Mouse (Mus musculus) R1 (cell line): Measurements from ENCODE around the gene Sgcg.

Source experiments
- DNase-seq: peaks from one replicate; pipeline ENCODE4 v3.0.0-alpha.2; 2018; ENCODE audit warnings: low read depth, low spot score

Sgcg gene

DNA sequence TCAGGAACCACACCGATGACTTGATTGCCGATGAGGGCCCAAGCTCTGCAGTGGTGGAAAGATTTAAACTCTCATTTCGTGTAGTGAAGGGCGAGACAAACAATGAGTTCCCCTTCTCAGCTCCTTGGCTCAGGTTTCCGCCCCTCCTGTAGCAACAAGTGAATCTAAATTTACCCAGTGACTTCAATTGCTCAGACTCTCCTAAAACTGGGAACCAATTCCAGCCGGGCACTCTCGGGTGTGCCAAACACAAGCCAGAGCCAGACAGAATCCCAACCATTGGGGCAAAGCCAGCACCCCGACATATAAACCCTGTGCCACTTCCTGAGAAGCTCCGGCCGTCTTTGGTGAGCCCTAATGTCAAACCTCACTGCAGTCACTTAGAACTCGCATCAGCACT is at the start of gene Sgcg:
TSS of gene Sgcg (minus strand) at position 139 of the 400 bp plus-strand sequence.
- DNase-seq = no peak

DNA sequence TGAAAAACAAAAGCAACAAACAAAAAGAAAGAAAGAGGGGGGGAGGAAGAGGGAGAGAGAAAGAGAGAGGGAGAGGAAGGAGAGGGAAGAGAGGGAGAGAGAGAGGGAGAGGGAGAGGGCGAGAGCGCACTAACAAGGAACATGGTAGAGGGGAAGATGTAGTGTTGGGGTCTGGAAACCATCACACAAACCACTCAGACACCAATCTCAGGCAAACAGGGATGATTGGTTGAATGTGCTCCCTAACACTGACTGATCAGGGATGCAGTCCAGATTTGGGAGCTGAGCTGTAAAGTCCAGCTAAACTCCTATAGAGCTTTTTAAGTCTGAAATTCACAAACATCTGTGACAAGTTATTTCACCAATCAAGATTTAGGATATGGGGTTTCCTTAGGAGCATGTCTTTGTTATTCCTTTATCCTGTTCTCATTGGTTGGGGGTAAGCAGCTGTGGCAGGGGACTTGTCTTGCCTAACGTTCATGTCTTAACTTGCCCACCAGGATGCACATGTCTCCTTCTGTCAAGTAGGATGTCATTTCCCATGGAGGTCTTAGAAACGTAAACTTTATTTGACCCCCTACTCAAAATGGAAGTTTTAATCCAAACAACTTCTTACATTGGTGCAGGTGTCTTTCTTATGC is 45.8 kb upstream of the Sgcg start:
- no peak for DNase-seq

DNA sequence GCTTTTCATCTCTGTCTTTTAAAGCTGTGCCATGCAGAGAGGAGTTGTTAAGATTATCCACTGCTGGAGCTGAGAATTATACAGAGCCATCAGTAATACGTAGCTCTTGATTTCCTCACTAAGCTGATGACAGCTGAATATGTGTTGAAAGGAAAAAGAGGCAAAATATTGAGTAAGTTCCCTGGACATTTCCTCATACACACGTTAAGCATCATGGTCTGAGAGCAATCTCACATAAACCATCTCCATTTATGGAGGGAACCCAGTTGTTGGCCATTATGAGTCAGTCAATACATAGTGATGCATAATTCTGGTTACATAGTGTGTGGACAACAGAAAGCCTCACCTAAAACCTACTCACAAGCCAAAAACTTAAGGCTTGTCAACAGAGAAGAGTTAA is 44.1 kb upstream of the Sgcg start:
- DNase-seq = no peak

DNA sequence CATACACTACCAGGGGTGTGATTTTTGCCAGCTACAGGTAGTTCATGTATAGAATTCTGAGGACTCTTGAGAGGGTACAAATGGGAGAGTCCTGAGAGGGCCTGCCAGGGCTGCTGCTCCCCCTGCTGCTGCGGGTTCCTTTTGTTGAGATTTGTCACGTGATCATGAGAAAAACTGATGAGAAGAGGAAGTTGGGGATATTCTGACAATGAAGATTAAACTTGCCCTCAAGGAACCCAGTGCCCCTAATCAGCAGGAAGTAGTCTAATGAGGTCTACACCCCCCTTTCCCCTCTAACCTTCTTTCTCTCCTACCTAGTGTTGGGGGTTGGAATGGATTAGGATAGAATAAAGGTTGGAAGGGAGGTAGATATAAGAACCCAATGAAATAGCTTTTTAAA is 43.0 kb upstream of the Sgcg start:
- no peak for DNase-seq

DNA sequence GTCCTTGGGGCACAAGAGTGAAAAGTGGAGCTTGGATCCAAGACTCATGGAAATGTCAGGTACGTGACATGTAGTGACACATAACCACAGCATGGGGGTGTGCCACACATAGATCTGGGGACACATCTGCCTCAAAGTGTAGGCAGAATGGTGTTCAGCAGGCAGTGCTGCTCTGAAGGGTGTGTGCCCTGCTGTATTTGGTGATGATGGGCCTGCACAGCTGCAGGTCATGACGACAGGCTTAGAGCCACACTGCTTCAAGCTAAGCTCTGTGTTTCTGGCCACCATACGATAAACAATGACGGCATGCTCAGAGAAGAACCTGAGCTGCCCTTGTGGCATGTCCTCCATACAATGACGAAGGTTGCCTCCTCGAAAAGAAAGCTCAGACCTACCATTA is 41.5 kb upstream of the Sgcg start:
- DNase-seq = no peak

DNA sequence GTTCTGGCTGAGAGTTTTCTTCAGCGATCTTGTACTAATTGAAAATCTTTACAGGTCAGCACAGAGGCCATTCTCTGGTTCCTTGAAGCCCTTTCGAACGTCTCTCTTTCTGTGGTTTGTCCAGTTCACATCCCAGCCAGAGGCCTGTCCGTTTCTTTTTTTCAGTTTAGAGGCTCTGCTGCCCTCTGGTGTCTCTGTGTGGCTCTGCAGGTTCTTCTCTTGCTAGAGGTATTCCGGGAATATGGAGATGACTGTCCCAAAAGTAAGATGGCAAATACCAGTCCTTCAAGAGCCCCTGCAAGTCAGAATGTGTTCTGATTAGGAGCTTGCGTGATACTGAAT is 36.4 kb upstream of the Sgcg start:
- DNase-seq = peak; percentile 81

DNA sequence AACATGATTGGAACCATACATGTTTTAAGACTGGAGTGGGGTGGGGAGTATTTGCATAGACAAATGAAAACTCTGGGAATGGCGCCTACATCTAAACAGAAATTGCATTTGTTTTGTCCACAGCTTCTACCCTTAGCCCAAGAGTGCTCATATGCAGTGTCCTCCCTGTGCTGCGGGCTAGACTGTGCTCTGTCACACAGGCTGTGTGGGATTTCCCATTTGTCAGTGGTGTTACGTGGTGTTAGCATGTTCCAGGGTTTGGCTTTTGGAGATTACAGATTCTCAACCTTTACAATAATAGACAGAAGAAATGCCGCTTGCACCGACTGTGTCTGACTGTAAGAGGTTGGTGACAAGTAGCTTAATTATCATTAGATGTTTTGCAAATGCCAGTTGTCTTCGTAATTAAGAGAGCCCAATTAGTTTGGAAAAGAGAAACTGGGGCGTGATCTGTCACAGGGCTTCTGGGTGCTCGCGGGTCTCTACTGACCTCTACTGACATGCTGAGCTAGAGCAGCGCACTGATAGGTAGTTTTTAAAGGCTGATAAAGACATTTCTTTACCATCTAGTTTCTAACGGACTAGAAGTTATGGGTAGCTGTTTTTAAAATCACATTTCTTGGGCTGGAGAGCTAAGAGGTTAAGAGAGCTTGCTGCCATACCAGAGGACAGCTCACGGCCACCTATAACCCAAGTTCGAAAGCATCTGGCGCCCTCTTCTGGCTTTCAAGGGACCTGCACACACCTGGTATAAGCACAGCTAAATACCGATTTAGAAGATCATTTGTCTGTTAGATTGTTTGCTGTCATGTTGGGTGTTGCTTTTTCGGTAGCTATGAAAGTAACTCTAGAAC is 35.8 kb upstream of the Sgcg start:
- DNase-seq = peak; percentile 75

DNA sequence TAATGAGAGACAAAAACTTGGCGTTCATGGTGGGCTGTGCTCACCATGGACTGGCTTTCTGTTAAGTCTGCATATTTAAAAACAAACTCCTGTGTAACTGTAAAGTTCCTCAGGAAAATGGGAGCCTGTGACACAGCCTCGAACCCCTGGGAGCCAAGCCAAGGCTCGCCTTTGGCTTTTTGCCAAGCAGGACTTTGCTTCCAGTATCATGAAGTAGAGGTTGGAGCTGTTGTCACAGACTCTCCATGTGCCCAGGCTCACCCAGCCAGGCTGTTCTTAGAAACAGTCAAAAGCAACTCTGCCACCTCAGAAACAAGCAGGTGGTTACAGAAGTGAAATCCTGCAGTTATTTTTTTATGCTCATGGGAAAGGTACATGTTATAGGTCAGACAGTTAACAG is 32.4 kb upstream of the Sgcg start:
- no peak for DNase-seq

DNA sequence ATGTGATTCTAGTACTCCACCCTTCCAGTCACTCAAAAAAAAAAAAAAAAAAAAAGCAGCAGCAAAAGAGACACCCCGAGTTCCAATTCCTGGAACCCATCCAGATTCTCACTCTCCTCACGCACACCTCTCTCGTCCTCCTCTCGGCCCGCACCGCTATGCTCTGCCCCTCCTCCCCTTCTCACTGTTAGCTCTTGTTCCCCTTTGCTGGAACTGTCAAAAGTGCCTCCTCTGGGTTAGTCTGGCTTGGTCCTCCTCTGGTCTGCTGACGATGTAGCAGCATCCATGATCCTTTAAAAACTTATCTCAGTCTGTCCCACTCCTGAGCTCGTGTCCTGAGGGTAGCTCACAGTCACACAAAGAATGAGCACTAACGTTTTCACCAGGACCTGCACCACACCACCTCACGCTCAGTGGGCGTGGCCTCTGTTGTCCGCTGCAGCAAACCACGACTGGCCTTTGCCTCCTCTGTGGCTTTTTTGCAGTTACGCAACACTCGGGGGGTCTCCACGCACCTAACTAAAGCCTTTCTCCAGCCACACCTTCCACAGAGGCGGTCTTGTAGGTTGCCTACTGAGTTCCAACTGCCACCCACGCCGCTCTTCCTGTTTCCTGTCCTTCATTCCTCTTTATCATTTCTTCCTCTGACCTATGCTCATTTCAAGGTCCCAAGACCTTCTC is 30.5 kb upstream of the Sgcg start:
- DNase-seq = no peak

DNA sequence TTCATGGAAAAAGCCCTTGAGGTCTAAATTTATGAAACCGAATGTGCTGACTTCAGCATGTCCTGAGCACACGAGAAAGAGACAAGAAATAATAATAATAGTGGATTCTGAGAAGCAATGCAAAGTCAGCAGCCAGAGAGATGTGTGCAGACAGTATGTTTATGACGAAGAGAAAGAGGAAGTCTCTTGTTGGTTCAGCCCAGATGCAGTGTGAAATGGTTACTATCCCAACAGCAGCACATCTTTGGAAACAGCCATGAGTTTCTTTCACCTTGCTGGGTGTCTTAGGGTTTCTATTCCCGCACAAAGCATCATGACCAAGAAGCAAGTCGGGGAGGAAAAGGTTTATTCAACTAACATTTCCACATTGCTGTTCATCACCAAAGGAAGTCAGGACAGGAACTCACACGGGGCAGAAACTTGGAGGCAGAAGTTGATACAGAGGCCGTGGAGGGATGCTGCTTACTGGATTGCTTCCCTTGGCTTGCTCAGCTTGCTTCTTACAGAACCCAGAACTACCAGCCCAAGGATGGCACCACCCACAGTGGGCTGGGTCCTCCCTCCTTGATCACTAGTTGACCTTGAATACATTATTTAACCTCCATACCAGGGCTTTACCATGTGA is 20.5 kb upstream of the Sgcg start:
- DNase-seq = no peak

DNA sequence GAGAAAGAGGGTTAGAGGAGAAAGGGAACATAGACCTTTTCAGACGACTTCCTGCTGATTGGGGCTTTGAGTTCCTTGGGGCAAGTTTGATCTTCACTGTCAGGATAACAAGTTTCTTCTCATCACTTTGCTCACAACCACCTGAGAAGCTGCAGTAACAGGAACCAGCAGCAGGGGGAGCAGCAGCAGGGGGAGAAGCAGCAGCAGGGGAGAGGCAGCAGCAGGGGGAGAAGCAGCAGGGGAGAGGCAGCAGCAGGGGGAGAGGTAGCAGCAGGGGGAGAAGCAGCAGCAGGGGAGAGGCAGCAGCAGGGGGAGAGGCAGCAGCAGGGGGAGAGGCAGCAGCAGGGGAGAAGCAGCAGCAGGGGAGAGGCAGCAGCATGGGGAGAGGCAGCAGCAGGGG is 19.0 kb upstream of the Sgcg start:
- peak; percentile 54 for DNase-seq

DNA sequence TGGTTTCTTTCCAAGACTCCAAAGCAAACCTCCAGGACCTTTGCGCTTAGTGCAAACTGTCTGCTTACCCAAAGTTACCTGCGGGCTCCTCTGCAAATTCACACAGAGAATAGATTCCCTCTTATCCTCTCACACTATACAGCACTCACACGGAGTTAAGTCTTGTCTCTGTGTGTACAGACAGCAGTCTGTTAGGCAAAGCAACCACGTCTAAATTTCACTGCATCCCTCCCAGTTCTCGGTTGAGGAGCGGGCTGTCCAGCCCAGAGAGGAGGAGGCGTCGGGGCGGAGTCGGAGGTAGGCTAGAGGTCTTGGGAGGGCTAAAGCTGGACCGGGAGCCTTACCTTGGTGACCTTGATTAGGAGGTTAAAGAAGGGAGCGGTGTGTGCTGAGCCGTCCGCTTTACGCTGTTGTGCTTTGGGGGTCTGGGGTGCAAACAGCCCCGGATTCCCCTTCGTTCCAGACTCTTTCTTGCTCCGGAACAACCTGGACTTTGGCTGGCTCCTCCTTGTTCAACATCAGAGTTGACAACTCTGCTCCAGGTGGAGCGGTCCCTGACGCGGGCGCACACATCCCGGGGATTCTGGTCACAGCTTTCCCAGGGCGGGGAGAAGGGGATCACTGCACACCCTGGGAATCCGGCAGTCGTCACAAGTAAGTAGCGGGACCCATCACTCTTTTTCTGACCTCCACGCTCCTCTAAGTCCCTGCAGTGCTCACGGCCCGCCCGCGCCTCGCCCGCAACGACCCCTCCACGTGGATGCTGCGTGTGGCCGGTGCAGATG is 16.3 kb upstream of the Sgcg start:
- DNase-seq = peak; percentile 11

DNA sequence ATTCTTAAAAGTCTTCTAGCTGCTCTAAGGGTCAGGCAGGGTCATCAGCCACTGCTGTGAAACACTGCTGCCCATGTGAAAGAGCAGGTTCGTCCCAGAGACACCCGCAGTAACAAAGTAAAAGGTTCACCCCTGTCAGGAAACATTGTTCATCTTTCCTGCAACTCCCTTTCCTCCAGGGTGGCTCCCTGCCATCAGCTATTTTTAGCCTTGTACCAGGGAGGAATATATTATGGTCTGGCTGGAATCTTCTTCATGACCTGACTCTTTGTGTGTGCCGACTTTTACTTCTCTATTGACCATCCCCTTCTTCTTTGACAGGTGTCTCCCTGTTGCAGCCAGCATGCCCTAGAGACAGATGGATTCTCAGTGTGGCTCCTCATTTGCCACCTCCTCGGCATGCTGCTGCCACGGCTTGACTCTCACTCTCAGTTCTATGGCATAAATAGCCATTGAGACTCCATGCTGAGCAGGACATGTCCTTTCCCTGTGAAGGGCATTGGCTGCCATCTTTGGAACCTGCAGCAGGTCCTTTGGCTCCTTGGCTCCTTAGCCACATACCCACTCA is 9.7 kb upstream of the Sgcg start:
- DNase-seq = no peak

DNA sequence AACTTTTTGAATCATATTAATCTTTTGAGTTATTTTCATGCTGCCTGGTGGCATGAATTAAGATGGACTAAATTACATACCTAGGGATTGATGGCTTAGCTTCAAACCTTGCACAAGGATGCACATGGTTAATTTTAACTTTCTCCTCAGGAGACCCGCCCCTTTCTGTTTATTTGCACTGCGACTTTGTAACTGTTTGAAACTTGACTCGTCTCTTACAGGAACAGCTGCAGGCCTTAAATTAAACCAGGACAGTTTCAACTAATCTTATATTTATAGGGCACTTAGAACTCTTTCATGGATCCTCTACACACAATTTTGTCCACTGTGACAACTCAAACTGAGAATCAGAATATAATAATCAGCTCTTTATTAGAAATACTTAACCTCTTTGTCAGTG is 794 bp upstream of the Sgcg start:
- no peak for DNase-seq

DNA sequence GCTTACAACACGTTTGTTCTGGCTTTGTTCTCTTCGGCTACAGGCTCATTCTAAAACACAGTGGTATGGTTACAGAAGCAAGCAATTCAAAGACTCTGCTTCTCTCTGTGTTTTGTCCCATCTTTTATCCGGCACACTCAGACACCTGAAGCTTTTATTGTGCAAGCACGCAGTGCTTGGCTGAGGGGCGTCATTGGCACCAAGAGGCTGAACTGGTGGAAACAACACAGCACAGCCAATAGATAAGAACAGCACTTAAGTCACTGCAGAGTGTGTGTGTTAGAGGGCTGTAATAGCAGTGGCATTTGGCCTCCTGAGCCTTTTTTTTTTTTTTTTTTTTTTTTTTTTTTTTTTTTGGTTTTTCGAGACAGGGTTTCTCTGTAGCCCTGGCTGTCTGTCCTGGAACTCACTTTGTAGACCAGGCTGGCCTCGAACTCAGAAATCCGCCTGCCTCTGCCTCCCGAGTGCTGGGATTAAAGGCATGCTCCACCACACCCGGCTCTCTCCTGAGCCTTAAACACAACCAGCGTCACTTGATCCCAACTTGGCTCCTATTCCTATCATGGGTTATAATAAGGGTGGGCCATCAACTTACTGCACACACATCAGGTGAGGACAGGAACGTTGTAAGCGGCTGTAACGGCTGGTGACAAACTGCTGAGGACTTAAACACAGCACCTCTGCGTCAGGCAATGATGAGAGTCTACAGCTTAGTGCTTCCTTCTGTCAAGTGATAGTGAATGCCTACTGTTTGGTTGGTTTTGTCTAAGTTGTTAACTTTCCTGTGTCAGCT is 5.5 kb downstream of the Sgcg start:
- DNase-seq = no peak

DNA sequence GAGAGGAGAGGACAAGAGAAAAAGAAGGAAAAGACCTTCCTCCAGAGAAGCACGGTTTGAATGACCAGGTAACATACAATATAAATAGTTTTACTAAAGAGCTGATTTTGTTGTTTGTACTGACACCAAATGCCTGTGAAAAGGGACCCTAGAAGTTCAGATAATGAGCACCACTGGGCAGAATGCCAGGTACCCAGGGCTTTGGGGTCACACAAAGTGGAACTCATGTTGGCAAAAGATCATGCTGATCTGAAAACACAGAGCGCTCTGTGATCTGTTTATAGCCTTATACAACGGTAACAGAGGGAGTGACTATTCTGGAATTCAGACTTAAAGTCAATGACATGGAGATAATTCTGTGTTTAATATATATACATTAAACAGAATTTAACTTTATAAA is 11.8 kb downstream of the Sgcg start:
- no peak for DNase-seq

DNA sequence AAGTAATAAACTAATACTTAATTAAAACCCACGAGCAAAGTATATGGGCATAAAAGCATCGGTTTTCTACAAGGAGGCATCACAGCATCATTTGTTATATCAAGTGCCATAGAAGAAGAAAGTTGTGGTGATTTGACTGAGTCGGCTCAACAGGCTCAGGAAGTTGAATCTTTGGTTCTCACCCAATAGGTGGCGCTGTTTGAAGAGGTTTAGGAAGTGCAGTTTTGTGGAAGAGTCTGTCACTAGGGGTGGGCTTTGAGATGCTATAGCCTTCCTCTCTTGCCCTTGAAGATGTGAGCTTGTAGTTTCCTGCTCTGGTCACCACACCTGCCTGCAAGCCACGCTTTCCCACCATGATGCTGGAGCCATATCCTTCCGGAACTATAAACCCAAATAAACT is 15.7 kb downstream of the Sgcg start:
- DNase-seq = peak; percentile 36

DNA sequence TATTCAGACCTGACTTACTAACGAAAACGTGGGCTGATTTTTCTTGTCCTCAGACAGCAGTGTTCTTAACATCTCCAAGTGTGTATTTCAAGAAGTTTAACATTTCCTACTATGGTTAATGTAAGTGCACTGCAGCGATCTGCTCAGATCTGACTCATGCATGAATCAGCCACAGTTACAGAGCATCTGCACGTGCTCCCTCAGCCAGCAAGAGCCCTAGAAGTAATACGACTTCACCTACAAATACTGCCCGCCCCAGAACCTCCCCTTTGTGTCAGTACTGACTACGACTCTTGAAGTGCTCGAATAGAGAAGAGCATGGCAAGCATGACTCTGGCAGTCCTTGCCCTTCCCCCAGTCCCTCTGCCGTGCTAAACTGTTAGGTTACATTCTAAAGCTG is 19.5 kb downstream of the Sgcg start:
- DNase-seq = no peak

DNA sequence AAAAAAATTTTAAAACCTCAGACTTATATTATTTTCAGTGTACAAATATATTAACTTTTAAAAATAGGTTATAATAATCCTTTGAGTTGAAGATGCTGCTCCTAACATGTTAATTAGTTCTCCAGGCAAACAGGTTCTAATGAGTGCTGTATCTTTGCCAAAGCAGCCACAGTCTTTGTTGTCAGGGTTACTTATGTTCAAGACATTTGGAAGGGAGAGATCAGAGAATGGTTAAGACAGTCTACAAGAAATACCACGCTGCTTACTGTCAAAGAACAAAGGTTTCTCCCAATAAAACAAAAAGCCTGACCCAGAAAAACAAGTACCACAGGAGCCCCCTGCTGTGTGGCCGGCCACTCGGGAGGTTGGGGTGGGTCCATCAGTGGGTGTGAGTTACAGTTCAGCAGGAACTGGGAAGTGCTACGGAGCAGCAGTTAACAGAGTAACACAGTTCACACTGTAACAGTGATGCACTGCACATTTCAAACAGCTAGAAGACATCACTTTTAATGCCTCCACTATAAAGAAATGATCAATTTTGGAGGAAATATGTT is 21.1 kb downstream of the Sgcg start:
- DNase-seq = peak; percentile 72

DNA sequence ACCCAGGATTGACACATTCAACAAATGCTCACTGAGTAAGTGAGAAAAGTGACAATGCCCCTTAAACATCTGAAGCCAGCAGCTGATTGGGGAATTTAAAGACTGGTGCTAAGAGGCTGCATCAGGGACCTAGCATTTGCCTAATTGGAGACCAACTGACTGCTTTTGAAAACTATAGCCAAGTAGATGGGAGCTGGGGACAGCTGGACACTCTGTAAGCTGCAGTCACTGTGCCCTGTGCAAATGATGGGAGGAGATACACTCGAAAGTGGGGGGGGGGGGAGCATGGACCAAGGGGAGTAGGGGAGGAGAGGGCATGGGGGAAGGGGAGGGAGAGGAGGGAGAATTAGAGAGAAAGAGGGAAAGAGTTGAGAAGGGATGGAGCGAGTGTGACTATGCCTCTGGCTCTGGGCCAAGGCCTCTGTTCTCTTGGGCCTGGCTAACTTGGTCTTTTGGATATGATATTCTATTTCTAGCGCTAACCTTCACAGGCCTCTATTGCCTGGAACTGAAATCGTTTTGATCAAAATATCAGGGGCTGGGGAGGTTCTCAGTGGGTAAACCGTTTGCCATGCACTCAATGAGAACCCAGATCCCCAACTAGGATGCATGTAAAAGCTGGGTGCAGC is 22.3 kb downstream of the Sgcg start:
- DNase-seq = no peak
